Comparison of ENCODE assay signal across 12 mouse cellular contexts in genomic region chr9:20657546-20657945, GRCm38 (mm10). TPM values are rescaled to one million over a fixed set of nuclear protein-coding genes. Genes with fewer than 3 reads are reported as not detected.
A peak's percentile ranks its signal among the peaks of the same experiment; 100 is the strongest.
DNase-seq lines count a peak whose midpoint lies in the region; ATAC-seq and TF ChIP-seq lines count a peak whose summit lies in the region.
"Had no signal": no experiment of that assay in that cellular context is flagged by ENCODE, and none has a peak within 500 bp of the region (broad histone marks: within the 10 kb centered on the region; RNA-seq: fewer than 3 reads in every experiment).

No protein-coding gene starts in this region.

- TF ChIP-seq CTCF in kidney, adult 2 months (conservative IDR thresholded peaks at IDR 0.05; ENCODE audit: insufficient read depth, insufficient read length, low read depth, low read length) = no peak

- H3K4me3 ChIP-seq in forebrain, embryonic 13.5 days = no peak overlapping the region
- no peak overlapping the region for H3K4me3 ChIP-seq in forebrain, embryonic 14.5 days (ENCODE audit: low read depth, low read length)
- no peak overlapping the region for H3K4me3 ChIP-seq in neural tube, embryonic 13.5 days
- no peak overlapping the region for H3K4me3 ChIP-seq in neural tube, embryonic 15.5 days (replicated peaks)
- no peak overlapping the region for H3K4me3 ChIP-seq in kidney, adult 2 months (ENCODE audit: insufficient read depth, low read depth, low read length)
- H3K4me3 ChIP-seq: lung, embryonic 15.5 days; myocyte had no signal

- H3K9ac ChIP-seq in forebrain, embryonic 13.5 days = peak overlapping the region; percentile 21; the same call in 1 of the 2 replicates
- H3K9ac ChIP-seq in forebrain, embryonic 14.5 days (ENCODE audit: low read length) = no peak overlapping the region
- H3K9ac ChIP-seq in neural tube, embryonic 13.5 days = no peak overlapping the region
- H3K9ac ChIP-seq in neural tube, embryonic 15.5 days (replicated peaks) = no peak overlapping the region
- H3K9ac ChIP-seq: lung, embryonic 15.5 days had no signal

- TF ChIP-seq POLR2A in kidney, adult 2 months (IDR thresholded peaks at IDR 0.05; ENCODE audit: low read depth, low read length) = no peak

- H3K4me2 ChIP-seq in forebrain, embryonic 13.5 days = no peak overlapping the region
- H3K4me2 ChIP-seq in forebrain, embryonic 14.5 days (ENCODE audit: low read length) = no peak overlapping the region
- H3K4me2 ChIP-seq in neural tube, embryonic 13.5 days = no peak overlapping the region
- H3K4me2 ChIP-seq in neural tube, embryonic 15.5 days = no peak overlapping the region
- H3K4me2 ChIP-seq: lung, embryonic 15.5 days had no signal

- no peak for DNase-seq in forebrain, embryonic 14.5 days (ENCODE audit: low spot score)
- DNase-seq in heart, adult 9 months (ENCODE audit: low spot score in 2 of 2) = peak; percentile 54 to 59
- no peak for DNase-seq in kidney, adult 2 months
- DNase-seq in MN1 (ENCODE audit: low spot score) = no peak
- no peak for DNase-seq in spleen, postnatal 14 days (ENCODE audit: low spot score in 2 of 2)
- DNase-seq: cerebellum, adult 11 months; thymus, adult 2 months had no signal

- H3K9me3 ChIP-seq in forebrain, embryonic 13.5 days (replicated peaks) = no peaks in the 10 kb centered on the region
- no peaks in the 10 kb centered on the region for H3K9me3 ChIP-seq in forebrain, embryonic 14.5 days (replicated peaks; ENCODE audit: control insufficient read depth, low read length)
- no peaks in the 10 kb centered on the region for H3K9me3 ChIP-seq in neural tube, embryonic 13.5 days
- H3K9me3 ChIP-seq in neural tube, embryonic 15.5 days (replicated peaks) = no peaks in the 10 kb centered on the region
- H3K9me3 ChIP-seq: lung, embryonic 15.5 days had no signal

- H3K36me3 ChIP-seq in forebrain, embryonic 13.5 days (ENCODE audit: poor library complexity, severe bottlenecking) = peaks cover 86% of the 10 kb centered on the region
- H3K36me3 ChIP-seq in forebrain, embryonic 14.5 days (ENCODE audit: control insufficient read depth, insufficient read depth, low read length) = peaks cover 73% of the 10 kb centered on the region
- peaks cover 81% of the 10 kb centered on the region for H3K36me3 ChIP-seq in neural tube, embryonic 13.5 days
- peaks cover 64% of the 10 kb centered on the region for H3K36me3 ChIP-seq in neural tube, embryonic 15.5 days
- H3K36me3 ChIP-seq in kidney, adult 2 months (ENCODE audit: control insufficient read depth, insufficient read depth, low read length) = peaks cover 2% of the 10 kb centered on the region; the same call in 1 of the 2 replicates

- no peaks in the 10 kb centered on the region for H3K27me3 ChIP-seq in forebrain, embryonic 13.5 days
- H3K27me3 ChIP-seq in forebrain, embryonic 14.5 days (replicated peaks; ENCODE audit: control insufficient read depth, insufficient read depth, low read length) = no peaks in the 10 kb centered on the region
- H3K27me3 ChIP-seq in neural tube, embryonic 13.5 days = no peaks in the 10 kb centered on the region
- H3K27me3 ChIP-seq in neural tube, embryonic 15.5 days (replicated peaks) = no peaks in the 10 kb centered on the region
- H3K27me3 ChIP-seq in kidney, adult 2 months (replicated peaks; ENCODE audit: control insufficient read depth, insufficient read depth, low read length) = no peaks in the 10 kb centered on the region
- H3K27me3 ChIP-seq: lung, embryonic 15.5 days had no signal

- ATAC-seq in forebrain, embryonic 13.5 days = no peak
- no peak for ATAC-seq in forebrain, embryonic 14.5 days
- no peak for ATAC-seq in neural tube, embryonic 13.5 days (ENCODE audit: low read depth)
- ATAC-seq in neural tube, embryonic 15.5 days (ENCODE audit: low FRiP score) = no peak

- WGBS in forebrain, embryonic 13.5 days = 88% methylated on average over 3 of the region's 3 CpGs
- WGBS in forebrain, embryonic 14.5 days = 79% methylated on average over 3 of the region's 3 CpGs
- WGBS in neural tube, embryonic 13.5 days = 95% methylated on average over 3 of the region's 3 CpGs
- 82% methylated on average over 3 of the region's 3 CpGs for WGBS in neural tube, embryonic 15.5 days
- 80% methylated on average over 3 of the region's 3 CpGs for WGBS in kidney, adult 2 months

- H3K27ac ChIP-seq in forebrain, embryonic 13.5 days = no peak overlapping the region
- no peak overlapping the region for H3K27ac ChIP-seq in forebrain, embryonic 14.5 days (ENCODE audit: low read depth, low read length)
- H3K27ac ChIP-seq in neural tube, embryonic 13.5 days (replicated peaks) = 0 out of 2 replicates have a peak overlapping the region, but pooled peaks have one; percentile 5
- H3K27ac ChIP-seq in neural tube, embryonic 15.5 days (replicated peaks) = no peak overlapping the region
- H3K27ac ChIP-seq in kidney, adult 2 months (ENCODE audit: insufficient read depth, low read depth, low read length) = no peak overlapping the region
- H3K27ac ChIP-seq: lung, embryonic 15.5 days had no signal

- peaks cover 34% of the 10 kb centered on the region for H3K4me1 ChIP-seq in forebrain, embryonic 13.5 days
- peaks cover 4% of the 10 kb centered on the region for H3K4me1 ChIP-seq in forebrain, embryonic 14.5 days (ENCODE audit: control insufficient read depth, insufficient read depth, low read length)
- peaks cover 57% of the 10 kb centered on the region for H3K4me1 ChIP-seq in neural tube, embryonic 13.5 days (replicated peaks)
- peaks cover 45% of the 10 kb centered on the region for H3K4me1 ChIP-seq in neural tube, embryonic 15.5 days
- H3K4me1 ChIP-seq in kidney, adult 2 months (ENCODE audit: control insufficient read depth, insufficient read depth, low read length) = no peaks in the 10 kb centered on the region

RNA-seq across cellular contexts. Expression of gene Pin1, which starts 5.7 kb away (rescaled TPM):
- polyA plus RNA-seq in forebrain, embryonic 13.5 days (2015; fragmentation: Nextera tagmentation; extraction: Ambion mirVana) = 64.8 and 68.3 TPM in 2 replicates
- polyA plus RNA-seq in forebrain, embryonic 14.5 days (2014; fragmentation: Nextera tagmentation; extraction: Ambion mirVana) = 69.2 and 73.3 TPM in 2 replicates
- 55.4 and 58.9 TPM in 2 replicates for polyA plus RNA-seq in neural tube, embryonic 13.5 days (2015; fragmentation: Nextera tagmentation; extraction: Ambion mirVana)
- polyA plus RNA-seq in neural tube, embryonic 15.5 days (2015; fragmentation: Nextera tagmentation; extraction: Ambion mirVana) = 69.6 and 71.6 TPM in 2 replicates
- 18.3 and 18.9 TPM in 2 replicates for polyA plus RNA-seq in kidney, adult 2 months (2012; rRNA removed)

RNA-seq across cellular contexts. Expression of gene Fbxl12, which starts 13.0 kb away (rescaled TPM):
- polyA plus RNA-seq in forebrain, embryonic 13.5 days (2015; fragmentation: Nextera tagmentation; extraction: Ambion mirVana) = 15.0 and 15.4 TPM in 2 replicates
- 10.3 and 12.5 TPM in 2 replicates for polyA plus RNA-seq in forebrain, embryonic 14.5 days (2014; fragmentation: Nextera tagmentation; extraction: Ambion mirVana)
- polyA plus RNA-seq in neural tube, embryonic 13.5 days (2015; fragmentation: Nextera tagmentation; extraction: Ambion mirVana) = 16.0 and 16.2 TPM in 2 replicates
- polyA plus RNA-seq in neural tube, embryonic 15.5 days (2015; fragmentation: Nextera tagmentation; extraction: Ambion mirVana) = 13.0 and 20.6 TPM in 2 replicates
- 22.0 and 24.7 TPM in 2 replicates for polyA plus RNA-seq in kidney, adult 2 months (2012; rRNA removed)

RNA-seq across cellular contexts. Expression of gene Ubl5, which starts 14.9 kb away (rescaled TPM):
- polyA plus RNA-seq in forebrain, embryonic 13.5 days (2015; fragmentation: Nextera tagmentation; extraction: Ambion mirVana) = 533 and 604 TPM in 2 replicates
- polyA plus RNA-seq in forebrain, embryonic 14.5 days (2014; fragmentation: Nextera tagmentation; extraction: Ambion mirVana) = 468 and 550 TPM in 2 replicates
- polyA plus RNA-seq in neural tube, embryonic 13.5 days (2015; fragmentation: Nextera tagmentation; extraction: Ambion mirVana) = 479 and 545 TPM in 2 replicates
- 463 and 500 TPM in 2 replicates for polyA plus RNA-seq in neural tube, embryonic 15.5 days (2015; fragmentation: Nextera tagmentation; extraction: Ambion mirVana)
- 450 and 657 TPM in 2 replicates for polyA plus RNA-seq in kidney, adult 2 months (2012; rRNA removed)

Comparison
In these comparisons a context has a peak if more than half of its experiments do, and no peak if none do; other contexts are left out.
1. DNase-seq: peak in heart, adult 9 months (2 of 2); none in forebrain, embryonic 14.5 days (single experiment), kidney, adult 2 months (single experiment), MN1 (single experiment) and spleen, postnatal 14 days (0 of 2).